ENCODE assay signal across 18 mouse cellular contexts in the genomic region with DNA sequence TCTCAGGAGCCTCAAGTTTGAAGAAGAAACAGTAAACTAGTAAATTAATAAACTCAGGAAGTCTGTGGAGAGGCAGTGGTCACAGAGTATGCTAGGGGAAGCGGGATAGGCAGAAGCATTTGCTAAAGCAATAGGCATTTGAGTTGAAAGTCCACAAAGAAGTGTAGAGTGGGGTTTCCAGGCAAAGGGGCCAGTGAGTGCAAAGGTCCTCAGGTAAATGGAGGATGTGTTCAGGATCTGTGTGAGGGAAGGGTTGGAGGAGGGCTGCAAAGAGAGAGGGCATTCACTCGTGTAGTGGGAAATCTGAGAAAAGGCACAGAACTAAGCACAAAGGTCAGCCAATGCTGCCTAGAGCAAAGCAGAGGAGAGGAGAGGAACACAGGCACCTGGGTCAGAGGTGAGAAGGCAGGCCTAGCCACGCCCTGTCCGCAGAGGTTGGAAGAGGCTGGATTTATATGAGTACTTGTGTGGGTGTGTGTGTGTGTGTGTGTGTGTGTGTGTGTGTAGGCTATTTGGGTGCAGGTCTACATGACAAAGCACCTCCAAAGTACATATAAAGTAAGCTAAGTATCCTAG. TPM values are rescaled to one million over a fixed set of nuclear protein-coding genes. Genes with fewer than 3 reads are reported as not detected.
DNase-seq lines count a peak whose midpoint lies in the region; ATAC-seq and TF ChIP-seq lines count a peak whose summit lies in the region.
"Had no signal": no experiment of that assay in that cellular context is flagged by ENCODE, and none has a peak within 500 bp of the region (broad histone marks: within the 10 kb centered on the region; RNA-seq: fewer than 3 reads in every experiment).

No protein-coding gene starts in this region.

- no peaks in the 10 kb centered on the region for H3K36me3 ChIP-seq in kidney, adult 2 months (ENCODE audit: control insufficient read depth, insufficient read depth, low read length)
- H3K36me3 ChIP-seq in intestine, embryonic 15.5 days: no peaks in the 10 kb centered on the region
- no peaks in the 10 kb centered on the region for H3K36me3 ChIP-seq in kidney, embryonic 16.5 days (ENCODE audit: insufficient read depth, low read length)
- H3K36me3 ChIP-seq in liver, postnatal 0 days (replicated peaks; ENCODE audit: insufficient read depth, low read length): no peaks in the 10 kb centered on the region
- no peaks in the 10 kb centered on the region for H3K36me3 ChIP-seq in neural tube, embryonic 15.5 days
- H3K36me3 ChIP-seq: embryonic facial prominence, embryonic 15.5 days; forebrain, embryonic 10.5 days; heart, embryonic 10.5 days had no signal

- peak; percentile 34 for DNase-seq in kidney, adult 2 months
- no peak for DNase-seq in kidney, postnatal 4 days
- no peak for DNase-seq in liver, postnatal 0 days
- DNase-seq in spleen, adult 12 weeks (ENCODE audit: low spot score): no peak
- DNase-seq: cerebellum, adult 2 months; cerebellum, postnatal 36 days; forebrain, postnatal 0 days; left cerebral cortex, postnatal 4 days; lung, adult 18-20 months; right cerebral cortex, postnatal 4 days; thymus, postnatal 36 days had no signal

- no peak overlapping the region for H3K9ac ChIP-seq in intestine, embryonic 15.5 days
- H3K9ac ChIP-seq in kidney, embryonic 16.5 days (replicated peaks; ENCODE audit: low read length): no peak overlapping the region
- H3K9ac ChIP-seq in liver, postnatal 0 days (replicated peaks): no peak overlapping the region
- no peak overlapping the region for H3K9ac ChIP-seq in neural tube, embryonic 15.5 days (replicated peaks)
- H3K9ac ChIP-seq: embryonic facial prominence, embryonic 15.5 days; forebrain, postnatal 0 days had no signal

- no peaks in the 10 kb centered on the region for H3K27me3 ChIP-seq in kidney, adult 2 months (replicated peaks; ENCODE audit: control insufficient read depth, insufficient read depth, low read length)
- no peaks in the 10 kb centered on the region for H3K27me3 ChIP-seq in intestine, embryonic 15.5 days (replicated peaks)
- H3K27me3 ChIP-seq in kidney, embryonic 16.5 days (ENCODE audit: insufficient read depth, low read length): no peaks in the 10 kb centered on the region
- no peaks in the 10 kb centered on the region for H3K27me3 ChIP-seq in liver, postnatal 0 days (ENCODE audit: insufficient read depth, low read length)
- H3K27me3 ChIP-seq in neural tube, embryonic 15.5 days (replicated peaks): no peaks in the 10 kb centered on the region
- H3K27me3 ChIP-seq: embryonic facial prominence, embryonic 15.5 days had no signal

- peak; percentile 79 for ATAC-seq in intestine, embryonic 15.5 days
- peak; percentile 60; the same call in 1 of the 2 replicates for ATAC-seq in kidney, embryonic 16.5 days (ENCODE audit: low FRiP score, low TSS enrichment)
- peak; percentile 80 for ATAC-seq in liver, postnatal 0 days
- no peak for ATAC-seq in neural tube, embryonic 15.5 days (ENCODE audit: low FRiP score)
- ATAC-seq: forebrain, postnatal 0 days; midbrain, embryonic 16.5 days had no signal

- H3K27ac ChIP-seq in kidney, adult 2 months (ENCODE audit: insufficient read depth, low read depth, low read length): no peak overlapping the region
- peak overlapping the region; percentile 56; the same call in 1 of the 2 replicates for H3K27ac ChIP-seq in intestine, embryonic 15.5 days
- H3K27ac ChIP-seq in kidney, embryonic 16.5 days (ENCODE audit: low read length): no peak overlapping the region
- H3K27ac ChIP-seq in liver, postnatal 0 days (ENCODE audit: low read depth): no peak overlapping the region
- no peak overlapping the region for H3K27ac ChIP-seq in neural tube, embryonic 15.5 days (replicated peaks)
- H3K27ac ChIP-seq: embryonic facial prominence, embryonic 15.5 days; forebrain, embryonic 10.5 days; heart, embryonic 10.5 days had no signal

- no peak for TF ChIP-seq POLR2A in kidney, adult 2 months (IDR thresholded peaks at IDR 0.05; ENCODE audit: low read depth, low read length)

- H3K9me3 ChIP-seq in intestine, embryonic 15.5 days: no peaks in the 10 kb centered on the region
- no peaks in the 10 kb centered on the region for H3K9me3 ChIP-seq in kidney, embryonic 16.5 days (ENCODE audit: low read length)
- H3K9me3 ChIP-seq in liver, postnatal 0 days (ENCODE audit: low read length): no peaks in the 10 kb centered on the region
- no peaks in the 10 kb centered on the region for H3K9me3 ChIP-seq in neural tube, embryonic 15.5 days (replicated peaks)
- H3K9me3 ChIP-seq: embryonic facial prominence, embryonic 15.5 days; forebrain, embryonic 10.5 days; heart, embryonic 10.5 days had no signal

- TF ChIP-seq EP300 in liver, postnatal 0 days (IDR thresholded peaks at IDR 0.05; ENCODE audit: low read depth): no peak

- H3K4me1 ChIP-seq in kidney, adult 2 months (ENCODE audit: control insufficient read depth, insufficient read depth, low read length): no peaks in the 10 kb centered on the region
- H3K4me1 ChIP-seq in intestine, embryonic 15.5 days (replicated peaks): peaks cover 32% of the 10 kb centered on the region
- H3K4me1 ChIP-seq in kidney, embryonic 16.5 days (ENCODE audit: insufficient read depth, low read length): peaks cover 6% of the 10 kb centered on the region
- peaks cover 11% of the 10 kb centered on the region; the same call in 1 of the 2 replicates for H3K4me1 ChIP-seq in liver, postnatal 0 days (ENCODE audit: insufficient read depth)
- no peaks in the 10 kb centered on the region for H3K4me1 ChIP-seq in neural tube, embryonic 15.5 days

- H3K4me3 ChIP-seq in kidney, adult 2 months (ENCODE audit: insufficient read depth, low read depth, low read length): no peak overlapping the region
- no peak overlapping the region for H3K4me3 ChIP-seq in intestine, embryonic 15.5 days (replicated peaks)
- no peak overlapping the region for H3K4me3 ChIP-seq in kidney, embryonic 16.5 days (ENCODE audit: low read length)
- H3K4me3 ChIP-seq in liver, postnatal 0 days (ENCODE audit: low read depth, low read length): no peak overlapping the region
- no peak overlapping the region for H3K4me3 ChIP-seq in neural tube, embryonic 15.5 days (replicated peaks)
- H3K4me3 ChIP-seq: embryonic facial prominence, embryonic 15.5 days; forebrain, embryonic 10.5 days; heart, embryonic 10.5 days had no signal

- no peak for TF ChIP-seq CTCF in kidney, adult 2 months (conservative IDR thresholded peaks at IDR 0.05; ENCODE audit: insufficient read depth, insufficient read length, low read depth, low read length)
- no peak for TF ChIP-seq CTCF in liver, postnatal 0 days (IDR thresholded peaks at IDR 0.05; ENCODE audit: low read depth)

- no peak overlapping the region for H3K4me2 ChIP-seq in intestine, embryonic 15.5 days (replicated peaks)
- no peak overlapping the region for H3K4me2 ChIP-seq in kidney, embryonic 16.5 days (replicated peaks; ENCODE audit: low read depth, low read length)
- no peak overlapping the region for H3K4me2 ChIP-seq in liver, postnatal 0 days (ENCODE audit: low read depth, low read length)
- H3K4me2 ChIP-seq in neural tube, embryonic 15.5 days: no peak overlapping the region
- H3K4me2 ChIP-seq: embryonic facial prominence, embryonic 15.5 days had no signal

- 61% methylated on average over 4 of the region's 4 CpGs for WGBS in kidney, adult 2 months
- 66% methylated on average over 4 of the region's 4 CpGs for WGBS in intestine, embryonic 15.5 days
- 71% methylated on average over 4 of the region's 4 CpGs for WGBS in kidney, embryonic 16.5 days
- WGBS in liver, postnatal 0 days (ENCODE audit: insufficient replicate concordance): 53% methylated on average over 4 of the region's 4 CpGs
- WGBS in neural tube, embryonic 15.5 days: 86% methylated on average over 4 of the region's 4 CpGs

RNA-seq across cellular contexts. Expression of a gene that starts 41.2 kb away (rescaled TPM):
- 30.8 and 31.0 TPM in 2 replicates for polyA plus RNA-seq in kidney, adult 2 months (2012; rRNA removed)
- 672 and 702 TPM in 2 replicates for polyA plus RNA-seq in intestine, embryonic 15.5 days (2015; fragmentation: Nextera tagmentation; extraction: Ambion mirVana)
- 675 and 814 TPM in 2 replicates for polyA plus RNA-seq in kidney, embryonic 16.5 days (2015; fragmentation: Nextera tagmentation; extraction: Ambion mirVana)
- polyA plus RNA-seq in liver, postnatal 0 days (2015; fragmentation: Nextera tagmentation; extraction: Ambion mirVana): 36.4 and 52.4 TPM in 2 replicates
- polyA plus RNA-seq in neural tube, embryonic 15.5 days (2015; fragmentation: Nextera tagmentation; extraction: Ambion mirVana): 275 and 292 TPM in 2 replicates

RNA-seq across cellular contexts. Expression of a gene that starts 53.9 kb away (rescaled TPM):
- polyA plus RNA-seq in kidney, adult 2 months (2012; rRNA removed): 1,125 and 1,412 TPM in 2 replicates
- polyA plus RNA-seq in intestine, embryonic 15.5 days (2015; fragmentation: Nextera tagmentation; extraction: Ambion mirVana): 11.4 and 13.4 TPM in 2 replicates
- polyA plus RNA-seq in kidney, embryonic 16.5 days (2015; fragmentation: Nextera tagmentation; extraction: Ambion mirVana): 7.2 and 8.3 TPM in 2 replicates
- polyA plus RNA-seq in liver, postnatal 0 days (2015; fragmentation: Nextera tagmentation; extraction: Ambion mirVana): 18.6 and 20.4 TPM in 2 replicates
- polyA plus RNA-seq in neural tube, embryonic 15.5 days (2015; fragmentation: Nextera tagmentation; extraction: Ambion mirVana): 0.61 and 2.0 TPM in 2 replicates

Comparison
In these comparisons a context has a peak if more than half of its experiments do, and no peak if none do; other contexts are left out.
1. RNA of a gene that starts 53.9 kb away (polyA plus RNA-seq): 1,125 to 1,412 TPM in kidney, adult 2 months; 18.6 to 20.4 TPM in liver, postnatal 0 days, 11.4 to 13.4 TPM in intestine, embryonic 15.5 days, 7.2 to 8.3 TPM in kidney, embryonic 16.5 days and 0.61 to 2.0 TPM in neural tube, embryonic 15.5 days; every median in the first group is over 10 times any median in the second.